Mouse (Mus musculus): ENCODE results near the gene Arvcf.

DNA sequence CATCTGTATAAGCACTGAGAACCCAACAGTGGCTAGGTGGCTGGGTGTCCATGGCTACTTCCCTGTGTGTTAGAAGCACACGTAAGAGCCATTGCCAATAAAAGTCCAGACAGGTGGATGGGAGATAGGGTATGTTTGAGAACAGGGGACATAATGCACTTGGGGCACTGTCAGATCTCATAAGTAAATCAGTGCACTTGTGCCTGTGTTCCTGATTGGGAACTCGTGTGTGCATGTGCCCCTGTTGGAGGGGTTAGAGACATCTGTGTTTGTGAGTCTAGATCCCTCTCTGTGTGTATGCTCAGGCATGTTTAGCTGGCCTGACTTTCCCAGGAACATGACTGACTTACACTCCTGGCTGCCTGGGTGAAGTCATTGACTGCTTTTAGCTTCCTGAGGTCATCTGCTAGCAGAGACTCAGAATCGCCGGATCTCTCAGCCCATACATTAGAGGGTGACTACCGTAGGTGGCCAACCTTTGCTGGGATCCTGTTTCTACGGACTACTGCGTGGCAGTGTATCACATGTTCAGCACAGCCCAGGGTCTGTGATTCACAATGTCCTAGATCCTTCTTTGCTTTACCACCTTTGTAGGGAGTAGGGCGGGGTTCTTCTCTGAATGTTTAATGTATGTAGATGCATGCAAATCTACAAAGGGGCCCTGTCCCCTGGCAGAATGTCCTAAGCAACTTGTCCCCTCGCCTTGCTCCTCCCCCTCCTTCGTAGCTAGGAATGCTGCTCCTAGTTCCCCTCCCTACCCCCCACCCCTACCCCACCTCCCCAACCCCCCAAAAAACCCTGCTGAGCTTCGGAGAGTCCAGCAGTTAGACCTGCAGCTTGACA is 47.0 kb downstream of the Arvcf start:
- TF ChIP-seq CTCF (IDR thresholded peaks at IDR 0.05; ENCODE audit: low read depth, low read length): no peak
- TF ChIP-seq POLR2A (IDR thresholded peaks at IDR 0.05; ENCODE audit: insufficient read depth, low read length): peak; percentile 14
- TF ChIP-seq EP300 (IDR thresholded peaks at IDR 0.05; ENCODE audit: insufficient read depth, low read depth, low read length): peak; percentile 55; the same call in 1 of the 2 replicates
